Mouse (Mus musculus): Measurements from ENCODE around the gene Arrdc5. TPM values are rescaled to one million over a fixed set of nuclear protein-coding genes. Genes with fewer than 3 reads are reported as not detected.

Arrdc5 gene
- total and polyA plus RNA-seq, 2 experiments from 2014 or later: not detected

DNA sequence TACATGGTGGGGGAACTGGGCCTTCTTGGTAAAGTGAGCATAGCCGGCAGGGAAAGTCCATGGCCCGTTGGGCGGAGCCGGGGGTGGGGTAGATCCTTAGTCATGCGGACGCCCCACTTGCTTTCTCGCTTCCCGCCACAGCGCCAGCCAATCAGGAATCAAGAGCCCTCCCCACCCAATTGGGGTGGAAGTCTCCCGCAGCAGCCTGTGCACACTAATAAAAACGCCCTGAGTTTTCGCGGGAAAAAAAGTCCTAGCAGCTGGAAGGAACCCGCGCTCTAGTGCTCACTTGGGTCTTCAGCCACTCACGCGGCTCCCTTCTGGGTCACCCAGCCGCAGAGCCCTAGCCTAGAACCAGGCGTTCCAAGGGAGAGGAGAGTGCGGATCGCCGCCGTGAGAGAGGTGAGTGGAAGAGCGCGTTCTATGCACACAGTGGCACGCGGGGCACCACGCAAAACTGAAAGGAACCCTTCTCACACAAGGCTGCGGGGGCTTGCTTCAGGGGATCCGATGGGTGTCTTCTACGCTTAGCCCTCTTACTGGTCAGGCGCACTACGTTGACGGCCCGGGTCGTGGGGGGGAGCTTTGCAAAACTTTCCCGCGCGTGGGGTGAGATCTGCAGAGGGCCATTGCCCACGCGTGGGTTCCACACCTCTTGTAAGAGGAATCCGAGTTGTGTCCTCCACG is 3.2 kb upstream of the Arrdc5 start, which contains the start of gene Uhrf1:
Gene Uhrf1, plus strand, starts transcription at position 162 of the 687 bp plus-strand sequence.
- DNase-seq (ENCODE audit: low spot score) (peak; percentile 82), ATAC-seq (ENCODE audit: insufficient read depth, low read depth) (peak; percentile 72)
- WGBS: under 1% methylated on average over 43 of the region's 43 CpGs
- no peaks in the 10 kb centered on the region for H3K9me3 ChIP-seq (replicated peaks; ENCODE audit: control insufficient read depth, low read length)
- H3K4me2 ChIP-seq (ENCODE audit: low read depth, low read length): peak within 1 kb of the TSS; percentile 100
- H3K4me1 ChIP-seq (ENCODE audit: control insufficient read depth, insufficient read depth): peaks cover 22% of the 10 kb centered on the region
- no peaks in the 10 kb centered on the region for H3K36me3 ChIP-seq (replicated peaks; ENCODE audit: control insufficient read depth, insufficient read depth, low read length)
- peak within 1 kb of the TSS; percentile 82 for H3K27ac ChIP-seq (ENCODE audit: low read depth)
- H3K9ac ChIP-seq (replicated peaks; ENCODE audit: low read depth, low read length): peak within 1 kb of the TSS; percentile 65
- H3K4me3 ChIP-seq (ENCODE audit: low read depth, low read length): peak within 1 kb of the TSS; percentile 90
- H3K27me3 ChIP-seq (ENCODE audit: control insufficient read depth, insufficient read depth, low read length): no peaks in the 10 kb centered on the region
- TF ChIP-seq CTCF (IDR thresholded peaks at IDR 0.05; ENCODE audit: low read depth) (no peak), EP300 (IDR thresholded peaks at IDR 0.05; ENCODE audit: low read depth) (no peak)

DNA sequence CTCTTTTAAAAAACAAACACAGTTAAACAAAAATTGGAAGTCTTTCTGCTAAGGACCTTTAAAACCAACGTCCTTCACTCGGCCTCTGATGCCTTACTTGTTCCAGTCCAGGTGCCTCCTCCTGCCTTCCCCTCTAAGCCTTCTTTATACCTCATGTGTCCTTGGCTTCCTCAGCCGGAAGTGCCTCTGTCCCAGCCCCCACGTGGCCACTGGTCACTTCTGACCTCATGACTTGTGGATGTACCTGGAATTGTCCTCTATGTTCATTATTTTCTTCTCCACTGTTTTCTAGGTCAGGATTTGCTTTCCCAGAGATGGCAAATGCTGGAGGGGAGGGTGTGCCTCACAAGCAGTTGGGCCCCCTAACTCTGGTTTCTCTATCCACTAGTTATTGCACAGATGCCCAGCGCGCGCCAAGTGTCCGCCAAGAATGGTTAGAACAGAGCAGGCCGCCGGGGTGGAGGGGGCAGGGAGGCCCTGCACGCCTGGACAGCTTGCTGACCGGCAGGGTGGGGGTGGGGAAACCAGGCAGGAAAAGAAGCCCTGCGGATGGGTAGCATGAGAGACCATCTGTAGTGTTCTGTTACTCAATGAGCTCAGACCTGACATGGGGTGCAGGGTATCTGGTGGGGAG is 2.4 kb upstream of the Arrdc5 start:
- TF ChIP-seq CTCF (IDR thresholded peaks at IDR 0.05; ENCODE audit: low read depth): no peak
- no peak for TF ChIP-seq EP300 (IDR thresholded peaks at IDR 0.05; ENCODE audit: low read depth)
- H3K4me3 ChIP-seq (ENCODE audit: low read depth, low read length): peak overlapping the region; percentile 90; the same call in 1 of the 2 replicates
- H3K4me1 ChIP-seq (ENCODE audit: control insufficient read depth, insufficient read depth): peaks cover 22% of the 10 kb centered on the region
- H3K36me3 ChIP-seq (replicated peaks; ENCODE audit: control insufficient read depth, insufficient read depth, low read length): no peaks in the 10 kb centered on the region
- H3K9me3 ChIP-seq (replicated peaks; ENCODE audit: control insufficient read depth, low read length): no peaks in the 10 kb centered on the region
- peak overlapping the region; percentile 100 for H3K4me2 ChIP-seq (ENCODE audit: low read depth, low read length)
- no peak for DNase-seq (ENCODE audit: low spot score)
- no peak overlapping the region; the same call in 1 of the 2 replicates for H3K9ac ChIP-seq (replicated peaks; ENCODE audit: low read depth, low read length)
- ATAC-seq (ENCODE audit: insufficient read depth, low read depth): 0 out of 2 replicates have a peak, but pooled peaks have one; percentile 18
- H3K27ac ChIP-seq (ENCODE audit: low read depth): peak overlapping the region; percentile 82
- no peaks in the 10 kb centered on the region for H3K27me3 ChIP-seq (ENCODE audit: control insufficient read depth, insufficient read depth, low read length)
- WGBS: 30% methylated on average over 13 of the region's 13 CpGs

DNA sequence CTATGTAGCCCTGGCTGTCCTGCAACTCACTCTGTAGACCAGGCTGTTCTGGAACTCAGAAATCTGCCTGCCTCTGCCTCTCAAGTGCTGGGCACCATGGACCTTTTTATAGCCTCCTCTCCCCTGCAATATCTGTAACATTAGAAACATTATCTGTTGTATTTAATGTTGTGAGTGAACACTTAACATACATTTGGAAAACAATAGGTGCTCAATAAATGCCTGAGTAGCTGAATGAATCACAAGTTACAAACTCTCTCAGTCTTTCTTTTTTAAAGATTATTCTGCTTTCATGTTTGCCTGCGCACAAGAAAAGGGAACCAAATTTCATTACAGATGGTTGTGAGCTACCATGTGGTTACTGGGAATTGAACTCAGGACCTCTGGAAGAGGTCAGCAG is 1.8 kb downstream of the Arrdc5 start:
- TF ChIP-seq EP300 (IDR thresholded peaks at IDR 0.05; ENCODE audit: low read depth): no peak
- no peak for TF ChIP-seq CTCF (IDR thresholded peaks at IDR 0.05; ENCODE audit: low read depth)
- no peak for ATAC-seq (ENCODE audit: insufficient read depth, low read depth)

DNA sequence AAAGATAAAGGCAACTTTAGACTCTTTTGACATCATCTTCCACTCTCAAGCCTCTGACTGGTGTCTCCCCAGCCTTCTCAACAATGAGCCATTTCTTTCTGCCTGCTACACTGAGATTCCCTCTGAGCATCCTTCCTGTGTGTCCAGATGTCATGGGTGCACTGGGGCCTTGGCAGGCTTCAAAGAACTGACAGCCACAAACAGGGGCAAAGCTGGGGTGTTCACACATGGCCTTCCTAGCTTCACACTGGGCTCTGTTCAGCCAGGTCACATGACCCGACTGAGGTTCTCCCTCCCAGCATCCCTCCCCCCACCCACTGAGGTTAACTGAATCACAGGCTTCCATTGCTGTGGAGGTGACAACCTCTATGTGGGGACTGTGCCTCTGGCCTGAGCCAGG is 3.9 kb downstream of the Arrdc5 start:
- 53% methylated on average over 1 of the region's 1 CpGs for WGBS
- no peak overlapping the region for H3K4me3 ChIP-seq (ENCODE audit: low read depth, low read length)
- DNase-seq (ENCODE audit: low spot score): no peak
- no peak overlapping the region for H3K9ac ChIP-seq (replicated peaks; ENCODE audit: low read depth, low read length)
- TF ChIP-seq EP300 (IDR thresholded peaks at IDR 0.05; ENCODE audit: low read depth): no peak
- no peak for TF ChIP-seq CTCF (IDR thresholded peaks at IDR 0.05; ENCODE audit: low read depth)
- no peaks in the 10 kb centered on the region for H3K36me3 ChIP-seq (replicated peaks; ENCODE audit: control insufficient read depth, insufficient read depth, low read length)
- H3K27ac ChIP-seq (ENCODE audit: low read depth): no peak overlapping the region
- H3K4me2 ChIP-seq (ENCODE audit: low read depth, low read length): no peak overlapping the region
- no peaks in the 10 kb centered on the region for H3K9me3 ChIP-seq (replicated peaks; ENCODE audit: control insufficient read depth, low read length)
- ATAC-seq (ENCODE audit: insufficient read depth, low read depth): no peak
- H3K4me1 ChIP-seq (ENCODE audit: control insufficient read depth, insufficient read depth): peaks cover 6% of the 10 kb centered on the region; the same call in 1 of the 2 replicates
- H3K27me3 ChIP-seq (ENCODE audit: control insufficient read depth, insufficient read depth, low read length): no peaks in the 10 kb centered on the region

More for the DNA sequence above, 1.8 kb downstream of the Arrdc5 start:
- DNase-seq (ENCODE audit: low spot score): no peak
- Histone ChIP-seq H3K36me3 (replicated peaks; ENCODE audit: control insufficient read depth, insufficient read depth, low read length) (no peaks in the 10 kb centered on the region), H3K4me2 (ENCODE audit: low read depth, low read length) (no peak overlapping the region), H3K27ac (ENCODE audit: low read depth) (no peak overlapping the region), H3K4me3 (ENCODE audit: low read depth, low read length) (no peak overlapping the region), H3K27me3 (ENCODE audit: control insufficient read depth, insufficient read depth, low read length) (no peaks in the 10 kb centered on the region), H3K9ac (replicated peaks; ENCODE audit: low read depth, low read length) (no peak overlapping the region), H3K9me3 (replicated peaks; ENCODE audit: control insufficient read depth, low read length) (no peaks in the 10 kb centered on the region), H3K4me1 (ENCODE audit: control insufficient read depth, insufficient read depth) (0 out of 2 replicates have a peak, but pooled peaks cover 10% of the 10 kb centered on the region)
- WGBS: 83% methylated on average over 1 of the region's 1 CpGs

DNA sequence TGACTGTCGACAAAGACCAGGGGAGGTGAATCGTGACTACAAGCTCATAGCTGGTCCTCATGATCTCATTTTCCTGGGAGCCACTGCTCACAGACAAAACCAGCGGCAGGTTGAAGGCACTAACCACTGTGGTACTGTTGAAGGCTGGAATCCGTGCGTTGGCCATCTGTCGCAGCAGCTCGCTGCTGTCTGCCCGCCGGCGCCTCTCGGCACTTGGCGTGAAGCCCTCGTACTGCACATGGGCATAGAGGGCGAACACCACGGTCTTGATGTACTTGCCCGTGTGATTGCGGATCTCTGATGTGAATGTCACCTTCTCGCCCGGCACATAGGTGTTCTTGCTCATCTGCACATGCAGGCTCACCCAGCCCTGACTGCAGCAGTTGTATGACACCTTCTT is 5.8 kb downstream of the Arrdc5 start:
- DNase-seq (ENCODE audit: low spot score) (no peak), ATAC-seq (ENCODE audit: insufficient read depth, low read depth) (no peak)
- Histone ChIP-seq H3K27me3 (ENCODE audit: control insufficient read depth, insufficient read depth, low read length) (no peaks in the 10 kb centered on the region), H3K36me3 (replicated peaks; ENCODE audit: control insufficient read depth, insufficient read depth, low read length) (no peaks in the 10 kb centered on the region), H3K9me3 (replicated peaks; ENCODE audit: control insufficient read depth, low read length) (no peaks in the 10 kb centered on the region), H3K4me3 (ENCODE audit: low read depth, low read length) (no peak overlapping the region), H3K4me2 (ENCODE audit: low read depth, low read length) (no peak overlapping the region), H3K27ac (ENCODE audit: low read depth) (no peak overlapping the region), H3K9ac (replicated peaks; ENCODE audit: low read depth, low read length) (no peak overlapping the region), H3K4me1 (ENCODE audit: control insufficient read depth, insufficient read depth) (peaks cover 11% of the 10 kb centered on the region; the same call in 1 of the 2 replicates)
- TF ChIP-seq CTCF (IDR thresholded peaks at IDR 0.05; ENCODE audit: low read depth) (no peak), EP300 (IDR thresholded peaks at IDR 0.05; ENCODE audit: low read depth) (no peak)
- WGBS: 86% methylated on average over 19 of the region's 19 CpGs
